Mouse (Mus musculus) right cerebral cortex, postnatal 10 days (tissue): ENCODE results near the gene Zfp36l2.

ENCODE experiments used
- DNase-seq, 2 experiments: peaks; one replicate each; pipeline ENCODE4 v3.0.0; 2021; ENCODE audit warnings: low spot score in 2 of 2

Gene Zfp36l2

GRCm38 (mm10) chr17:84152976-84153786 is 34.6 kb downstream of the Zfp36l2 start:
- DNase-seq, result peak in 1 of 2 experiments; percentile 19

- DNase-seq, result peak in 1 of 2 experiments; percentile 21
These were observed 35.4 kb downstream of the Zfp36l2 start for GRCm38 (mm10) chr17:84152206-84152975.

DNA sequence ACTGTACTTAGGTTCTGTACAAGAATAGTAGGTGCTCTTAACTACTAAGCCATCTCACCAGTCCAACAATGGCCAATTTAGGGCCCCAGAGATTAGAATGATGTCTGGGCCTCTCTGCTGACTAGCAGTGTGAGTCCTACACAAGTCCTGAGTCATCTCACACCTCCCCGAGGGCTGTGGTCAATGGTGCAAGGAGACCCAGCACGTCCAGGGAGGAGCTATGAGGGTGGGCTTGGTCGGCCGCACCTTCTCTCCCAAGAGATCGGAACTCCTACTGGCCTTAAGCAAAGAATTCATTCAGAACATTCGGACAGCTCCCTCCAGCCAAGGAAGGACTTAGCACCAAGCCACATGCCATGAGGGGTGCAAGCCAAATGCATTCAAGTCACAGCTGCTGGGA is 36.4 kb downstream of the Zfp36l2 start:
- DNase-seq, result no peak

- peak in 1 of 2 experiments; percentile 15 for DNase-seq
These were observed 37.5 kb downstream of the Zfp36l2 start for GRCm38 (mm10) chr17:84150291-84150690.

GRCm38 (mm10) chr17:84149566-84149965 is 38.2 kb downstream of the Zfp36l2 start:
- no peak for DNase-seq

DNA sequence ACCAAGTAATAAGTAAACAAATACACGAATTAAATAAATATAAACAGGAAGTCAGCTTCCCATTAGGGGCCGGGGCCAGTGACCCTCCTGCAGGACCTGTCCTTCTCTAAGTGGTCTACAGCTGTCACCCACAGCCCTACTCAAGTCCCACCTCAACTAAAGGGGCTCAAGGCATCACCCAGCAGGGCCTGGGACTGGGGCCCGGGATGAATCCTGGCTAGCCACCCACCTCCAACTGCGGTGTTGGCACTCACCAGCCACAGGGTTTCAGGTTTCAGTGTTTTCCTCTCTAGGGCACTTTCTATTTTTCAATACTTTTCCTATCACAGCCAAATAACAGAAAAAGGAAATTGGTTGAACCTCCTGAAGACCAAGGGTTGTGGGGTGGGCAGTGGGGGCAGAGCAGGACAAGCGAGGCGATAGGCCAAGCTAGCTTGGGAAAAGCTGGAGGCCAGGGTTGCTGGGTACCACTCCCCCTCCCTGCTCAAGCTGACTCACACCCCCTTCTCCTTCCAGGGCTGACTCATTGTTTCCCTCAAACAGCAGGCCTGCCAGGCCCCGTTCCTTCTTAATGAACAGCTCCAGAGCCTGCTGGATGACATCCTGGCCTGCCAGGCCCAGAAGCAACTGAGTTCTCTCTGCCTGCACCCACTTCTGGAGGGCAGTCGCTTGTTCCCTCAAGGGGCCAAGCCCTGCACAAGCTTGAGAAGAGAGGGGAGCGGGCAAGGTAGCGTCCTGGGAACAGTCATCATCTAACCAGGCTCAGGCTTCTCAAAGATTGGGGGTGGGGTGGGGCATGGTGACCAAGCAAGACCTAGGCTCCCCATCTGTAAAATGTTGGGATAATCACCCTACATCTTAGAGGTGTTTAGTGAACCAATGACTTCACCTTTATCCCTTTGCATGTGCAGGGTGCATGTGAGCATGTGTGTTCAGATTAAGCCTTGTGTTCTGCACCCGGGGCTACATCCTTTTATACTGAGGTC is 39.0 kb downstream of the Zfp36l2 start:
- DNase-seq, result peak; percentile 78 to 84

GRCm38 (mm10) chr17:84147183-84148108 is 40.3 kb downstream of the Zfp36l2 start:
- DNase-seq, result no peak

GRCm38 (mm10) chr17:84146458-84147182 is 41.1 kb downstream of the Zfp36l2 start:
- no peak for DNase-seq

DNA sequence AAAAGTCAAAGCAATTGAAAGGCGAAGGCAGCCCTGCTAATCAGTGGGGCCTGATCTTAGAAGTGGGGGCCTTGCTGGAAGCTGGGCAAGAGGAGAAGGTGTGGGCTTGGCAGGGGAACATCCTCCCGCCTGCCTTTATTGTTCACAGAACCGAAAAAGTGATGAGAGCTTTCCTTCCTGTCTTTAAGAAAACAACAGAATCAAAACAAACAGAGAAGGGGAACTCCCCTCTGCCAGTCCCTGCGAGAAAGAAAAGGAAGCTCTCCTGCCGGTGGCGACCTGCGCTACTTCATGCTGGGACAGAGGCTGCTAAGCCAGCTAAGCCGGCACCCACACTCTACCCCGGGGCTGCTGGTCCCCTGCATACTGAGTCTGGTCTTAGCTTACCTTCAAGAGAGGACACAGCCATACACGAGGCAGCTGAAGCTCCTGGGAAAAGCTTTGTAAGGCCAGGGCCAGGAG is 41.9 kb downstream of the Zfp36l2 start:
- DNase-seq, result no peak

GRCm38 (mm10) chr17:84144762-84145599 is 42.8 kb downstream of the Zfp36l2 start:
- DNase-seq, result no peak

DNA sequence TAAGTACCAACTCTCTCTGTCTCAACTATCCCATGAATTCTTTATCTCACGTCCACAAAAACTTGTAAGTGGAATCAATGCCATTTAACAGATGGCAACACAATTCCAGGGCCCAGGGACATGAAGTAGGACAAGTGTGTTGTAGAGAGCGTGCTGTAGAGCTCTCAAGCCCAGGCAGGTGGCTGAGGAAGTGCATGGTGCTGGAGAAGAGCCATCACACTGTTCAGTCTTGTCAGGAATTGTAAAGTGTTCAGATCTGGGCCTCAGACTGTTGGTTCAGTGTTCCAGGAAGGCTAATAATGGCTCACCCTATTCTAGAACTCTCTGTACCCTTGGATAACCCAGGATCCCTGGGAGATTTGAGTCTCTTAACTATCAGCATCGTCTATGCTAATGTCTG is 43.6 kb downstream of the Zfp36l2 start:
- DNase-seq, result no peak

DNA sequence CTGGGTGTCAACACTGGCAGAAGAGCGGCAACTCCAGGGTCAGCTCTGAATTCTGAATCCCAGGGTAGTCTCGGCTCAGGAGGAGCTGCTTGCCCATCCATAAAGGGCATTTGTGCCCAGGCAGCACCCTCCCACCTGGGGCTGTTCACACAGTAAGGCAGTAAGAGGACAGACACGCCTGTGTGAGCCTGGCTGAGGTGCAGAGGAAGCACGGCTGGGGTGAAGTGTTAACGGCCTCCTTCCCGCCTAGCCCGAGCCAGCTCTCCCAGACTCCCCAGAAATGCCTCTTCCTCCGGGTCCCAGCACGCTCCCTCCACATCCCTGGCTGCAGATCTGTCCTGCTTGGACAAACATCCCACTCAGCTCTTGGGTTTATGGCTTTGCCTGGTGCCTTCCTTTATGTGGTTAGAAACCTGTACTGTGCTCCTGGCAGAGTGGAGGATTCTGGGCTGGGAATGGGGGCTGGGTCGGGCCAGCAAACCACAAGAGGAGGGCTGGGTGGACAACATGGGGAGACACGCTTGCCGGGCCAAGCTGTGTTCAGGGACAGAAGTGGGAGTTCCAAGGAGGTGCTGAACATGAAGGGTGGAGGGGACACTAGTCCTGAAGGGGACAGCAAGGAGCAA is 44.4 kb downstream of the Zfp36l2 start:
- no peak for DNase-seq

GRCm38 (mm10) chr17:84141691-84142090 is 46.1 kb downstream of the Zfp36l2 start:
- DNase-seq, result no peak

DNA sequence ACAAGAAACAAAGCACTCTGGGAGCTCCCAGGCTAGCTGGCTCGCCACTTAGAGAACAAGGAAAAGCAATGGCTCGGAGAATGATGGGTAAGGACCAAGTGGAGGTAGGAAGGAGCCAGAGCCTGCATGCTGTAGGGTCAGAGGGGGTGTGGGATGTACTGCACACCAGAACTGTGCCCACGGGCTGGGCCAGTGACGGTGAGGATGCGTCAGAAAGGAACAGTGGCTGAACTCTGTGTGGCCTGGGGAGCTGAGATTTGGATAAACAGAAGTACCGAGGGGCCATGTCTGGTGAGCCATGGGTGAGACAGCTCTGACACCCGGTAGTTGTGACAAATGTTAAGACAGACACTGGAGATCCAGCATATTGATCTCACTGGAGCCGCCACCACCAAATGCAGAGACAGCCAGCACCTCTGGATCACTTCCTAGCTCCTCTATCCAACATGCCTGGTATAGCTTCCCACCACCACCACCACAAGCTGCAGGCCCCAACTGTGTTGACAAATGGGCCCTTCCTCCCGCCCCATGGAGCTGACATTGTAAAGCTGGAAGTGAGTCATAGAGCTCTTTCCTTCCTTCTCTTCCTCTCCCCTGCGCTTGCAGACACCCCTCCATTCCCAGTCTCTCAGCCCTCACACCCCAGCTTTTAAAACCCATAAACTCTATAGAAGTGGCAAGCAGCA is 46.8 kb downstream of the Zfp36l2 start:
- DNase-seq, result no peak

- no peak for DNase-seq
These were observed 50.2 kb downstream of the Zfp36l2 start for GRCm38 (mm10) chr17:84137393-84138171.

DNA sequence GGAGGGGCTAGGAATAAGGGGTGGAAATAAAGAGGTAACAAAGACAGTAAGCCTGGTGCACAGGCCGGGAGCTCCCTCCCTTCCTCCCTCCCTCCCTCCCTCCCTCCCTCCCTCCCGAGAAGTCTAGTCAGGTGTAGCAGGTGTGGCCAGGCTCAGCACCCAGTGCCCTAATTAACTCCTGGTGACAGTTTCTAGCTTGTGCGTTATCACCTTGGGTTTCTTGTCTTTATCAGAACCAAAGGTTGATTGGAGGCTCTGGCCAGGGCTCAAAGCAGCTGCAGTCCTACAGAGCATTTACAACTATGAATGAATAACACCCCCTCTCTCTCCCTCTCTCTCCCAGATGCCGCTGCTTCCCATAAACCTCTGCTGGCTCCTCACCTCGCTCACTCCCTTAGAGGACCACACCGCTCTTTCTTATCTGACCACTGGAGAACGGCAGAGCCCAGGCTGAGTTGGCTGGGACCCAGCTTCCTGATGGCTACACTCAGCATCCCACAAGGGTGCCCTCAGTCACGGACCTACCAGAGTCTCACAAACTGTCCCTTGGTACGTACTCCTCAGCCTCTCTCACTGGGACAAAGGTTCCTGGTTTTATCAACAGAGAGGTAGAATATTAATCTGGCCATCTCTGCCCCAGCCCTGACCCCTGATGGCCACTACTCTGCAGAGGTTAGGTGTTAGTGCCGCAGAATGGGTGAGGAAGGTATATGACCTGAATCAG is 50.9 kb downstream of the Zfp36l2 start:
- no peak for DNase-seq
